In genomic region chr10:13304641-13305241, GRCm38 (mm10) we compare ENCODE assay signal across 11 mouse cellular contexts.
A peak's percentile ranks its signal among the peaks of the same experiment; 100 is the strongest.
DNase-seq lines count a peak whose midpoint lies in the region; ATAC-seq lines count a peak whose summit lies in the region.
"Had no signal": no experiment of that assay in that cellular context is flagged by ENCODE, and none has a peak within 500 bp of the region (broad histone marks: within the 10 kb centered on the region; RNA-seq: fewer than 3 reads in every experiment).

No protein-coding gene starts in this region.

- peak; percentile 56; the same call in 1 of the 2 replicates for ATAC-seq in midbrain, embryonic 13.5 days
- no peak; the same call in 1 of the 2 replicates for ATAC-seq in midbrain, embryonic 15.5 days (replicated peaks)
- ATAC-seq in granulocyte monocyte progenitor cell, adult 5-6 weeks (replicated peaks; ENCODE audit: poor library complexity, severe bottlenecking): peak; percentile 86
- peak; percentile 82 for ATAC-seq in neutrophil, adult 5-6 weeks (ENCODE audit: extremely low read depth, insufficient number of reproducible peaks, low FRiP score, poor library complexity, severe bottlenecking)

- H3K4me1 ChIP-seq in midbrain, embryonic 13.5 days (replicated peaks): no peaks in the 10 kb centered on the region
- H3K4me1 ChIP-seq in midbrain, embryonic 15.5 days: no peaks in the 10 kb centered on the region

- no peak overlapping the region for H3K27ac ChIP-seq in midbrain, embryonic 13.5 days
- no peak overlapping the region for H3K27ac ChIP-seq in midbrain, embryonic 15.5 days
- H3K27ac ChIP-seq: embryonic facial prominence, embryonic 13.5 days had no signal

- no peaks in the 10 kb centered on the region for H3K27me3 ChIP-seq in midbrain, embryonic 13.5 days
- H3K27me3 ChIP-seq in midbrain, embryonic 15.5 days (replicated peaks): no peaks in the 10 kb centered on the region
- H3K27me3 ChIP-seq: embryonic facial prominence, embryonic 13.5 days had no signal

- no peaks in the 10 kb centered on the region for H3K36me3 ChIP-seq in midbrain, embryonic 13.5 days
- no peaks in the 10 kb centered on the region for H3K36me3 ChIP-seq in midbrain, embryonic 15.5 days (replicated peaks)

- H3K9me3 ChIP-seq in midbrain, embryonic 13.5 days: no peaks in the 10 kb centered on the region
- H3K9me3 ChIP-seq in midbrain, embryonic 15.5 days: no peaks in the 10 kb centered on the region
- H3K9me3 ChIP-seq: embryonic facial prominence, embryonic 13.5 days had no signal

- no peak overlapping the region for H3K4me3 ChIP-seq in midbrain, embryonic 13.5 days (replicated peaks)
- H3K4me3 ChIP-seq in midbrain, embryonic 15.5 days: no peak overlapping the region
- H3K4me3 ChIP-seq: embryonic facial prominence, embryonic 13.5 days had no signal

- no peak overlapping the region for H3K9ac ChIP-seq in midbrain, embryonic 13.5 days (replicated peaks)
- H3K9ac ChIP-seq in midbrain, embryonic 15.5 days: no peak overlapping the region
- H3K9ac ChIP-seq: embryonic facial prominence, embryonic 13.5 days had no signal

- DNase-seq in cerebellum, postnatal 10 days: peak; percentile 22 to 24
- DNase-seq in cerebellum, adult 11-12 months: no peak
- no peak for DNase-seq in cerebellum, adult 9-11 months
- no peak for DNase-seq in thymus, postnatal 10 days (ENCODE audit: low spot score in 2 of 2)
- DNase-seq: heart, postnatal 14 days; spleen, adult 18-20 months had no signal

- 71% methylated on average over 10 of the region's 10 CpGs for WGBS in midbrain, embryonic 13.5 days
- 59% methylated on average over 10 of the region's 10 CpGs for WGBS in midbrain, embryonic 15.5 days

- H3K4me2 ChIP-seq in midbrain, embryonic 13.5 days (replicated peaks): no peak overlapping the region
- H3K4me2 ChIP-seq in midbrain, embryonic 15.5 days: no peak overlapping the region
- H3K4me2 ChIP-seq: embryonic facial prominence, embryonic 13.5 days had no signal

Comparison
In these comparisons a context has a peak if more than half of its experiments do, and no peak if none do; other contexts are left out.
1. DNase-seq: peak in cerebellum, postnatal 10 days (2 of 2); none in cerebellum, adult 11-12 months (single experiment), cerebellum, adult 9-11 months (single experiment) and thymus, postnatal 10 days (0 of 2).